Comparison of ENCODE assay signal across 8 mouse cellular contexts in genomic region chr1:162509329-162510012, GRCm38 (mm10). TPM values are rescaled to one million over a fixed set of nuclear protein-coding genes. Genes with fewer than 3 reads are reported as not detected.
DNase-seq lines count a peak whose midpoint lies in the region; ATAC-seq lines count a peak whose summit lies in the region.

No protein-coding gene starts in this region.

- no peaks in the 10 kb centered on the region for H3K27me3 ChIP-seq in midbrain, embryonic 12.5 days
- no peaks in the 10 kb centered on the region for H3K27me3 ChIP-seq in midbrain, embryonic 10.5 days (ENCODE audit: low read depth, poor library complexity, severe bottlenecking)
- H3K27me3 ChIP-seq in stomach, embryonic 15.5 days (replicated peaks): no peaks in the 10 kb centered on the region
- no peaks in the 10 kb centered on the region for H3K27me3 ChIP-seq in neural tube, embryonic 15.5 days (replicated peaks)

- H3K4me1 ChIP-seq in midbrain, embryonic 12.5 days: no peaks in the 10 kb centered on the region
- no peaks in the 10 kb centered on the region for H3K4me1 ChIP-seq in midbrain, embryonic 10.5 days
- H3K4me1 ChIP-seq in stomach, embryonic 15.5 days: 0 out of 2 replicates have a peak, but pooled peaks cover 4% of the 10 kb centered on the region
- H3K4me1 ChIP-seq in neural tube, embryonic 15.5 days: no peaks in the 10 kb centered on the region

- no peaks in the 10 kb centered on the region for H3K9me3 ChIP-seq in midbrain, embryonic 12.5 days
- H3K9me3 ChIP-seq in midbrain, embryonic 10.5 days (replicated peaks): no peaks in the 10 kb centered on the region
- H3K9me3 ChIP-seq in stomach, embryonic 15.5 days: no peaks in the 10 kb centered on the region
- H3K9me3 ChIP-seq in neural tube, embryonic 15.5 days (replicated peaks): no peaks in the 10 kb centered on the region

- H3K9ac ChIP-seq in midbrain, embryonic 12.5 days (replicated peaks): no peak overlapping the region
- no peak overlapping the region for H3K9ac ChIP-seq in stomach, embryonic 15.5 days
- H3K9ac ChIP-seq in neural tube, embryonic 15.5 days (replicated peaks): no peak overlapping the region

- peak; percentile 34; the same call in 1 of the 2 replicates for ATAC-seq in midbrain, embryonic 12.5 days (ENCODE audit: low FRiP score, low read depth)
- peak; percentile 79; the same call in 1 of the 2 replicates for ATAC-seq in stomach, embryonic 15.5 days (ENCODE audit: insufficient read depth, low FRiP score, low read depth)
- no peak for ATAC-seq in neural tube, embryonic 15.5 days (ENCODE audit: low FRiP score)

- no peaks in the 10 kb centered on the region for H3K36me3 ChIP-seq in midbrain, embryonic 12.5 days
- no peaks in the 10 kb centered on the region for H3K36me3 ChIP-seq in midbrain, embryonic 10.5 days
- no peaks in the 10 kb centered on the region for H3K36me3 ChIP-seq in stomach, embryonic 15.5 days
- H3K36me3 ChIP-seq in neural tube, embryonic 15.5 days: no peaks in the 10 kb centered on the region

- H3K4me2 ChIP-seq in midbrain, embryonic 12.5 days (replicated peaks): no peak overlapping the region
- H3K4me2 ChIP-seq in stomach, embryonic 15.5 days: no peak overlapping the region
- H3K4me2 ChIP-seq in neural tube, embryonic 15.5 days: no peak overlapping the region

- no peak overlapping the region for H3K27ac ChIP-seq in midbrain, embryonic 12.5 days (replicated peaks)
- no peak overlapping the region for H3K27ac ChIP-seq in midbrain, embryonic 10.5 days (replicated peaks)
- H3K27ac ChIP-seq in stomach, embryonic 15.5 days: no peak overlapping the region
- H3K27ac ChIP-seq in neural tube, embryonic 15.5 days (replicated peaks): no peak overlapping the region

- no peak for DNase-seq in midbrain, embryonic 10.5 days (ENCODE audit: low spot score)
- peak; percentile 85 for DNase-seq in adrenal gland, adult 2 months
- peak; percentile 8 for DNase-seq in gonadal fat pad, adult 2 months (ENCODE audit: low read depth)
- peak; percentile 43 for DNase-seq in kidney, postnatal 14 days
- no peak for DNase-seq in thymus, adult 18-20 months

- 62% methylated on average over 12 of the region's 12 CpGs for WGBS in midbrain, embryonic 12.5 days
- 65% methylated on average over 12 of the region's 12 CpGs for WGBS in midbrain, embryonic 10.5 days
- 32% methylated on average over 12 of the region's 12 CpGs for WGBS in stomach, embryonic 15.5 days
- WGBS in neural tube, embryonic 15.5 days: 68% methylated on average over 12 of the region's 12 CpGs

- H3K4me3 ChIP-seq in midbrain, embryonic 12.5 days: no peak overlapping the region
- no peak overlapping the region for H3K4me3 ChIP-seq in midbrain, embryonic 10.5 days
- H3K4me3 ChIP-seq in stomach, embryonic 15.5 days (replicated peaks): no peak overlapping the region
- H3K4me3 ChIP-seq in neural tube, embryonic 15.5 days (replicated peaks): no peak overlapping the region

RNA-seq across cellular contexts. Expression of gene Dnm3, which starts 31.6 kb away (rescaled TPM):
- polyA plus RNA-seq in midbrain, embryonic 12.5 days (2016; fragmentation: Nextera tagmentation; extraction: Ambion mirVana): 14.2 and 15.6 TPM in 2 replicates
- polyA plus RNA-seq in midbrain, embryonic 10.5 days (2016; fragmentation: Nextera tagmentation; extraction: Ambion mirVana): 2.3 and 4.8 TPM in 2 replicates
- total RNA-seq in adrenal gland, adult 2 months (2021): 10 to 100 TPM; 11.6 to 18.1 TPM
- polyA plus RNA-seq in adrenal gland, adult 2 months (2012; rRNA removed): 3.3 and 3.8 TPM in 2 replicates
- 1.4 and 1.5 TPM in 2 replicates for polyA plus RNA-seq in gonadal fat pad, adult 2 months (2012; rRNA removed)
- 6.0 and 6.3 TPM in 2 replicates for polyA plus RNA-seq in stomach, embryonic 15.5 days (2015; fragmentation: Nextera tagmentation; extraction: Ambion mirVana)
- polyA plus RNA-seq in neural tube, embryonic 15.5 days (2015; fragmentation: Nextera tagmentation; extraction: Ambion mirVana): 53.3 and 60.8 TPM in 2 replicates

RNA-seq across cellular contexts. Expression of gene Mettl13, which starts 38.9 kb away (rescaled TPM):
- 22.5 and 24.0 TPM in 2 replicates for polyA plus RNA-seq in midbrain, embryonic 12.5 days (2016; fragmentation: Nextera tagmentation; extraction: Ambion mirVana)
- polyA plus RNA-seq in midbrain, embryonic 10.5 days (2016; fragmentation: Nextera tagmentation; extraction: Ambion mirVana): 26.7 and 28.5 TPM in 2 replicates
- total RNA-seq in adrenal gland, adult 2 months (2021): 10 to 100 TPM; 13.2 to 18.3 TPM
- 4.7 and 6.2 TPM in 2 replicates for polyA plus RNA-seq in adrenal gland, adult 2 months (2012; rRNA removed)
- polyA plus RNA-seq in gonadal fat pad, adult 2 months (2012; rRNA removed): 4.3 and 5.0 TPM in 2 replicates
- 20.3 and 21.0 TPM in 2 replicates for polyA plus RNA-seq in stomach, embryonic 15.5 days (2015; fragmentation: Nextera tagmentation; extraction: Ambion mirVana)
- polyA plus RNA-seq in neural tube, embryonic 15.5 days (2015; fragmentation: Nextera tagmentation; extraction: Ambion mirVana): 15.4 and 20.4 TPM in 2 replicates

Comparison
In these comparisons a context has a peak if more than half of its experiments do, and no peak if none do; other contexts are left out.
1. DNase-seq: peak in adrenal gland, adult 2 months (single experiment), gonadal fat pad, adult 2 months (single experiment) and kidney, postnatal 14 days (single experiment); none in midbrain, embryonic 10.5 days (single experiment) and thymus, adult 18-20 months (0 of 2).